Mouse (Mus musculus): ENCODE measurements around the gene Tmem151a.

Gene Tmem151a

GRCm38 (mm10) chr19:5085145-5085863, at the start of gene Tmem151a:
Gene Tmem151a (minus strand): TSS chr19:5085531.
- DNase-seq (ENCODE audit: low spot score), result no peak

- no peak for DNase-seq (ENCODE audit: low spot score)
Measured at GRCm38 (mm10) chr19:5131237-5131636, 45.9 kb upstream of the Tmem151a start.

GRCm38 (mm10) chr19:5129770-5130169, 44.4 kb upstream of the Tmem151a start:
- DNase-seq (ENCODE audit: low spot score), result peak; percentile 38

- no peak for DNase-seq (ENCODE audit: low spot score)
Measured at GRCm38 (mm10) chr19:5124055-5124614, 38.8 kb upstream of the Tmem151a start.

- DNase-seq (ENCODE audit: low spot score), result no peak
Measured at GRCm38 (mm10) chr19:5123241-5123640, 37.9 kb upstream of the Tmem151a start.

GRCm38 (mm10) chr19:5122492-5122891, 37.2 kb upstream of the Tmem151a start:
- DNase-seq (ENCODE audit: low spot score), result no peak

GRCm38 (mm10) chr19:5118384-5118698, 33.0 kb upstream of the Tmem151a start, which contains the start of gene Klc2:
Gene Klc2 (minus strand): TSS chr19:5118560.
- no peak for DNase-seq (ENCODE audit: low spot score)

GRCm38 (mm10) chr19:5117494-5118383, 32.4 kb upstream of the Tmem151a start:
- DNase-seq (ENCODE audit: low spot score), result peak; percentile 86

- DNase-seq (ENCODE audit: low spot score), result no peak
Measured at GRCm38 (mm10) chr19:5113783-5114182, 28.5 kb upstream of the Tmem151a start.

- no peak for DNase-seq (ENCODE audit: low spot score)
Measured at GRCm38 (mm10) chr19:5109659-5110453, 24.5 kb upstream of the Tmem151a start.

GRCm38 (mm10) chr19:5108702-5109101, 23.4 kb upstream of the Tmem151a start:
- DNase-seq (ENCODE audit: low spot score), result no peak

- peak; percentile 74 for DNase-seq (ENCODE audit: low spot score)
Measured at GRCm38 (mm10) chr19:5108271-5108575, 22.9 kb upstream of the Tmem151a start.

- no peak for DNase-seq (ENCODE audit: low spot score)
Measured at GRCm38 (mm10) chr19:5107556-5108270, 22.4 kb upstream of the Tmem151a start.

GRCm38 (mm10) chr19:5106731-5107191, 21.4 kb upstream of the Tmem151a start, which contains the start of gene Rab1b:
Gene Rab1b (minus strand): TSS chr19:5107072.
- DNase-seq (ENCODE audit: low spot score), result peak; percentile 99

GRCm38 (mm10) chr19:5106074-5106473, 20.7 kb upstream of the Tmem151a start:
- DNase-seq (ENCODE audit: low spot score), result peak; percentile 74

GRCm38 (mm10) chr19:5098363-5099143, 13.2 kb upstream of the Tmem151a start, which contains the start of gene Cnih2:
Gene Cnih2 (minus strand): TSS chr19:5098521.
- DNase-seq (ENCODE audit: low spot score), result no peak

GRCm38 (mm10) chr19:5097521-5098362, 12.4 kb upstream of the Tmem151a start:
- no peak for DNase-seq (ENCODE audit: low spot score)

- no peak for DNase-seq (ENCODE audit: low spot score)
Measured at GRCm38 (mm10) chr19:5095887-5096474, 10.7 kb upstream of the Tmem151a start.

Data from adipocyte (in vitro differentiated cells).